Mouse (Mus musculus): ENCODE results near the gene Nrn1.

- no peak for TF ChIP-seq CTCF (IDR thresholded peaks at IDR 0.05; ENCODE audit: control insufficient read depth, insufficient read depth, low read length)
- no peak for TF ChIP-seq POLR2A (IDR thresholded peaks at IDR 0.05; ENCODE audit: borderline replicate concordance, control insufficient read depth, low read depth, low read length)
These were observed 1.7 kb upstream of the Nrn1 start for GRCm38 (mm10) chr13:36736619-36736996.
